Mouse (Mus musculus) kidney, embryonic 16.5 days (tissue): ENCODE measurements around the gene 1700017N19Rik. TPM values are rescaled to one million over a fixed set of nuclear protein-coding genes. Genes with fewer than 3 reads are reported as not detected.

Experiments
- ATAC-seq: fragments of 200-750 bp; cut with Nextera tagmentation; 2 replicates; pipeline ENCODE4 v1.8.0; 2017; ENCODE audit warnings: moderate TSS enrichment; ENCODE audit not compliant: low FRiP score, low TSS enrichment
- H3K27ac ChIP-seq: fragments of 300-500 bp; sonication (generic); 2 replicates; pipeline ENCODE4 v1.5.1; 2014; ENCODE audit warnings: low read length
- H3K27me3 ChIP-seq: fragments of 300-500 bp; sonication (generic); 2 replicates; pipeline ENCODE4 v1.6.1; 2014; ENCODE audit warnings: low read length, control low read depth, mixed read lengths; ENCODE audit not compliant: insufficient read depth
- H3K36me3 ChIP-seq: fragments of 300-500 bp; sonication (generic); 2 replicates; pipeline ENCODE4 v1.6.1; 2014; ENCODE audit warnings: low read length, control low read depth, mixed read lengths; ENCODE audit not compliant: insufficient read depth
- H3K4me1 ChIP-seq: fragments of 300-500 bp; sonication (generic); 2 replicates; pipeline ENCODE4 v1.6.1; 2014; ENCODE audit warnings: low read length, control low read depth, mixed read lengths; ENCODE audit not compliant: insufficient read depth
- H3K4me2 ChIP-seq: fragments of 300-500 bp; sonication (generic); replicated peaks from 2 replicates; pipeline ENCODE4 v1.6.1; 2014; ENCODE audit warnings: low read depth, low read length
- H3K4me3 ChIP-seq: fragments of 300-500 bp; sonication (generic); 2 replicates; pipeline ENCODE4 v1.5.1; 2014; ENCODE audit warnings: mild to moderate bottlenecking, low read length
- H3K9ac ChIP-seq: fragments of 300-500 bp; sonication (generic); replicated peaks from 2 replicates; pipeline ENCODE4 v1.6.1; 2014; ENCODE audit warnings: low read length
- H3K9me3 ChIP-seq: fragments of 300-500 bp; sonication (generic); 2 replicates; pipeline ENCODE4 v1.6.1; 2016; ENCODE audit warnings: low read length, control low read depth
- WGBS: fragments of 180-500 bp; shearing (Covaris S2); extraction: QIAGEN DNeasy Blood & Tissue Kit; methylation state at CpG from one replicate; pipeline ENCODE4 v1.1.7; 2014; 5-methylcytosine and 5-hydroxymethylcytosine counted together
- polyA plus RNA-seq: library from polyadenylated mRNA; unstranded; fragments of >200 nt; fragmentation: Nextera tagmentation; extraction: Ambion mirVana; gene quantifications from 2 replicates; pipeline ENCODE4 v1.2.1, GENCODE M21; 2015

The 1700017N19Rik gene
- polyA plus RNA-seq, 1 experiment from 2014 or later, result not detected

DNA sequence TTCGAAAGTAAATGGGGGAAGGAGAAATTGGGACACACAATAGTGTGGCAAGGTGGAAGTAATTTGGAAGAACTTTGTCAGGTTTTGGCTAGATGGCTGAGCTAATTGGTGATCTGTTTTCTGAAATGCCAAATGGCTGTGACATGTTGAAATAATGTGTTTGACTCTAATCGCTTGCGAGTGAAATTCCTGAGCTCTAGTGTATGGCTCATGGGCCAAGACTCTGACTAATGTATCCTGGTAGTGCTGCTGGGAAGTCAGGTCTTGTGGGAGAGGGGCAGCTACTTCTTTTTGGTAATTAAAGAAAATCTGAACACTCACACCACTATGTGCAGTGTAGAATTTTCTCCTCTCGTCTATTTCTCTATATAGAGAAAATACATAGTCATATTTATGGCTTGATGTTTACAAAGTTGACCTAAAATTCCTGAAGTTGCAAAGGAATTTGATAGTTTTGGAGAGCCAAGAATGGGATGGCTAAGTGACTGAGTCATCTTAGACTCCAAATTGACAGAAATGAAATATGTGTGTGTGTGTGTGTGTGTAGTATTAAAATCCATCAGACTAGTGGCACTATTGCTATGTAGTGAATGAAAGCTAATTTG lies 55.1 kb downstream of the 1700017N19Rik start:
- H3K4me3 ChIP-seq, result no peak overlapping the region
- no peak overlapping the region for H3K4me2 ChIP-seq
- ATAC-seq, result no peak
- WGBS, result 73% methylated on average over 4 of the region's 4 CpGs
- no peak overlapping the region for H3K27ac ChIP-seq
- H3K27me3 ChIP-seq, result no peaks in the 10 kb centered on the region
- no peaks in the 10 kb centered on the region for H3K36me3 ChIP-seq
- H3K9ac ChIP-seq, result no peak overlapping the region
- H3K4me1 ChIP-seq, result no peaks in the 10 kb centered on the region
- H3K9me3 ChIP-seq, result no peaks in the 10 kb centered on the region

DNA sequence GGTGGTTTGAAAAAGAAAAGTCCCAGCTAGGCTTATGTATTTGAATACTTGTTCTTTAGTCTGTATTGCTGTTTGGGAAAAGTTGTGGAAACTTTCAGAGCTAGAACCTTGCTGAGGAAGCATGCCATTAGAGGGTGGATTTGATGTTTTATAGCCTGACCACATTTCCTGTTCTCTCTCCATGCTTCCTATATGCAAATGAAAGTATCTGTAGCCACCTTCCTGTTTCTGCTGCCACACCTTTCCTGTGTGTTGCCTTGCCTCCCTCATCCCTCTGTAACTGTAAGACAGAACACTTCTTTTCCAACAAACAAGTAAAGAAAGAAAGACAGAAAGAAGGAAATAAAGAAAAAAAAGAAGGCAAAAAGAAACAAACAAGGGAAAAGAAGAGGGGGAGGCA lies 63.9 kb downstream of the 1700017N19Rik start:
- no peaks in the 10 kb centered on the region for H3K36me3 ChIP-seq
- no peak overlapping the region for H3K27ac ChIP-seq
- no peak overlapping the region for H3K4me2 ChIP-seq
- H3K4me3 ChIP-seq, result no peak overlapping the region
- no peak overlapping the region for H3K9ac ChIP-seq
- no peaks in the 10 kb centered on the region for H3K27me3 ChIP-seq
- H3K9me3 ChIP-seq, result no peaks in the 10 kb centered on the region
- H3K4me1 ChIP-seq, result no peaks in the 10 kb centered on the region
- ATAC-seq, result no peak

GRCm38 (mm10) chr10:100661970-100662590 lies 71.8 kb downstream of the 1700017N19Rik start:
- no peak overlapping the region for H3K27ac ChIP-seq
- H3K36me3 ChIP-seq, result no peaks in the 10 kb centered on the region
- H3K4me3 ChIP-seq, result no peak overlapping the region
- no peaks in the 10 kb centered on the region for H3K9me3 ChIP-seq
- ATAC-seq, result no peak
- no peak overlapping the region for H3K4me2 ChIP-seq
- H3K9ac ChIP-seq, result no peak overlapping the region
- WGBS, result 89% methylated on average over 2 of the region's 2 CpGs
- no peaks in the 10 kb centered on the region for H3K27me3 ChIP-seq
- no peaks in the 10 kb centered on the region for H3K4me1 ChIP-seq

Other genes with a start within 250 kb of the 1700017N19Rik start
- not detected in 2 replicates for gene Gm4302, start 249.6 kb upstream of the 1700017N19Rik start, polyA plus RNA-seq
- not detected in 2 replicates for gene Gm4303, start 244.5 kb upstream of the 1700017N19Rik start, polyA plus RNA-seq
- not detected in 2 replicates for gene Gm4305, start 239.4 kb upstream of the 1700017N19Rik start, polyA plus RNA-seq
- not detected in 2 replicates for gene Gm4307, start 229.1 kb upstream of the 1700017N19Rik start, polyA plus RNA-seq
- not detected in 2 replicates for gene Gm4312, start 207.9 kb upstream of the 1700017N19Rik start, polyA plus RNA-seq
- 23.8 and 25.8 TPM in 2 replicates for gene Tmtc3, start 103.1 kb upstream of the 1700017N19Rik start, polyA plus RNA-seq
- 4.4 and 6.1 TPM in 2 replicates for gene Cep290, start 102.9 kb upstream of the 1700017N19Rik start, polyA plus RNA-seq
- 8.9 and 10.5 TPM in 2 replicates for gene 4930430F08Rik, start 61 bp upstream of the 1700017N19Rik start, polyA plus RNA-seq